Mouse (Mus musculus): ENCODE data around the gene Pcnp.
"Not testable (repeated sequence)": the region's sequence is repeated elsewhere in the genome, so short reads cannot be mapped to it uniquely, and the experiment has no call there.

Pcnp gene

GRCm38 (mm10) chr16:55966212-55966871 is 63.2 kb downstream of the Pcnp start, which contains the start of gene Rpl24:
Rpl24 (plus strand) TSS chr16:55966275.
- DNase-seq = peak; percentile 98

GRCm38 (mm10) chr16:55964126-55964949 is 65.2 kb downstream of the Pcnp start:
- DNase-seq = peak; percentile 55

GRCm38 (mm10) chr16:55963068-55963467 is 66.5 kb downstream of the Pcnp start:
- not testable (repeated sequence) for DNase-seq

Measured in kidney, postnatal 10 days (tissue).